13 mouse cellular contexts compared by ENCODE assay signal in genomic region chr4:107006229-107006628, GRCm38 (mm10).
DNase-seq lines count a peak whose midpoint lies in the region; ATAC-seq and TF ChIP-seq lines count a peak whose summit lies in the region.
"Had no signal": no experiment of that assay in that cellular context is flagged by ENCODE, and none has a peak within 500 bp of the region (broad histone marks: within the 10 kb centered on the region; RNA-seq: fewer than 3 reads in every experiment).

No protein-coding gene starts in this region.

- 44% methylated on average over 4 of the region's 4 CpGs for WGBS in kidney, embryonic 15.5 days
- 56% methylated on average over 4 of the region's 4 CpGs for WGBS in liver, embryonic 12.5 days (ENCODE audit: insufficient replicate concordance)

- H3K9ac ChIP-seq in kidney, embryonic 15.5 days, result no peak overlapping the region
- peak overlapping the region; percentile 19; the same call in 1 of the 2 replicates for H3K9ac ChIP-seq in liver, embryonic 12.5 days
- H3K9ac ChIP-seq: heart, embryonic 15.5 days; midbrain, embryonic 13.5 days; neural tube, embryonic 13.5 days had no signal

- no peak for ATAC-seq in kidney, embryonic 15.5 days (replicated peaks; ENCODE audit: low FRiP score)
- no peak for ATAC-seq in G1E (ENCODE audit: extremely low read depth, insufficient number of reproducible peaks, low FRiP score, poor library complexity, severe bottlenecking)
- ATAC-seq in hematopoietic stem cell, adult 5-6 weeks (replicated peaks in 1 of 2; ENCODE audit: insufficient read depth in 1 of 2, low FRiP score in 2 of 2, low TSS enrichment in 1 of 2, low read depth in 1 of 2, poor library complexity in 2 of 2, severe bottlenecking in 2 of 2), result peak; percentile 54 to 68; a peak in 3 of 4 replicates
- no peak for ATAC-seq in liver, embryonic 12.5 days
- no peak for ATAC-seq in activated CD4-positive, CD25-positive, alpha-beta regulatory T cell, adult 4 months
- ATAC-seq: hindbrain, embryonic 16.5 days; lung, postnatal 0 days; midbrain, embryonic 13.5 days had no signal

- peaks cover 19% of the 10 kb centered on the region; the same call in 1 of the 2 replicates for H3K36me3 ChIP-seq in kidney, embryonic 15.5 days
- H3K36me3 ChIP-seq in G1E (replicated peaks), result peaks cover 80% of the 10 kb centered on the region
- H3K36me3 ChIP-seq in liver, embryonic 12.5 days, result peaks cover 27% of the 10 kb centered on the region
- H3K36me3 ChIP-seq: heart, embryonic 15.5 days had no signal

- peaks cover 26% of the 10 kb centered on the region for H3K4me1 ChIP-seq in kidney, embryonic 15.5 days
- H3K4me1 ChIP-seq in G1E (ENCODE audit: insufficient read depth, low read depth, low read length), result peaks cover 97% of the 10 kb centered on the region
- H3K4me1 ChIP-seq in liver, embryonic 12.5 days, result peaks cover 94% of the 10 kb centered on the region

- TF ChIP-seq CTCF in G1E (IDR thresholded peaks at IDR 0.05; ENCODE audit: low read depth, low read length), result no peak

- no peak overlapping the region for H3K4me3 ChIP-seq in kidney, embryonic 15.5 days (replicated peaks)
- peak overlapping the region; percentile 39; the same call in 1 of the 2 replicates for H3K4me3 ChIP-seq in G1E (ENCODE audit: low read depth, low read length)
- H3K4me3 ChIP-seq in liver, embryonic 12.5 days, result no peak overlapping the region
- H3K4me3 ChIP-seq: heart, embryonic 15.5 days; midbrain, embryonic 13.5 days; neural tube, embryonic 13.5 days had no signal

- no peak overlapping the region for H3K27ac ChIP-seq in kidney, embryonic 15.5 days
- peak overlapping the region; percentile 83 for H3K27ac ChIP-seq in liver, embryonic 12.5 days
- H3K27ac ChIP-seq: heart, embryonic 15.5 days; midbrain, embryonic 13.5 days had no signal

- H3K9me3 ChIP-seq in kidney, embryonic 15.5 days (replicated peaks), result no peaks in the 10 kb centered on the region
- H3K9me3 ChIP-seq in G1E (replicated peaks), result no peaks in the 10 kb centered on the region
- H3K9me3 ChIP-seq in liver, embryonic 12.5 days (replicated peaks), result no peaks in the 10 kb centered on the region
- H3K9me3 ChIP-seq: heart, embryonic 15.5 days; midbrain, embryonic 13.5 days; neural tube, embryonic 13.5 days had no signal

- H3K27me3 ChIP-seq in kidney, embryonic 15.5 days, result no peaks in the 10 kb centered on the region
- no peaks in the 10 kb centered on the region for H3K27me3 ChIP-seq in G1E (ENCODE audit: insufficient read depth, low read length)
- H3K27me3 ChIP-seq in liver, embryonic 12.5 days (replicated peaks), result no peaks in the 10 kb centered on the region
- H3K27me3 ChIP-seq: heart, embryonic 15.5 days; midbrain, embryonic 13.5 days; neural tube, embryonic 13.5 days had no signal

- DNase-seq in kidney, adult 11 months, result peak; percentile 91
- no peak for DNase-seq in G1E (ENCODE audit: low spot score)
- DNase-seq in frontal cortex, adult 2 months (ENCODE audit: extremely low spot score in 1 of 2, low spot score in 1 of 2), result no peak
- DNase-seq in adrenal gland, adult 18-20 months (ENCODE audit: low spot score in 2 of 2), result no peak

- H3K4me2 ChIP-seq in kidney, embryonic 15.5 days, result no peak overlapping the region
- peak overlapping the region; percentile 64; the same call in 1 of the 2 replicates for H3K4me2 ChIP-seq in liver, embryonic 12.5 days
- H3K4me2 ChIP-seq: heart, embryonic 15.5 days; midbrain, embryonic 13.5 days; neural tube, embryonic 13.5 days had no signal

Comparison
In these comparisons a context has a peak if more than half of its experiments do, and no peak if none do; other contexts are left out.
1. ATAC-seq: peak in hematopoietic stem cell, adult 5-6 weeks (2 of 2); none in kidney, embryonic 15.5 days (single experiment), G1E (single experiment), liver, embryonic 12.5 days (single experiment) and activated CD4-positive, CD25-positive, alpha-beta regulatory T cell, adult 4 months (single experiment).